In the genomic region with DNA sequence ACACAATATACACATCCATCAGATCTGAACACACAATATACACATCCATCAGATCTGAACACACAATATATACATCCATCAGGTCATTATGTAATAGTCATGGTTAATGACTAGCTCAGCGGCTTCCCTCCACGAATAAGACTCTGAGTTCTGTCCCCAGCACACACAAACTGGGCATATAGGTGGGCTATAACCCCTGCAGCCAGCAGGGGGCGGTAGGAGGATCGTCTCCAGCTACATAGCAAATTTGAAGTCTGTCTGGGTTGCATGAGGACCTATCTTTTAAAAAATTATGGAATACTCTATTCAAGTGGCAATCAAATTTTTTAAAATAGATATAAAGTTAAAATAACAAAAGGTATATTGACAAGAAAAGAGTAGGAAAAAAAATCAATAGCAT, we compare ENCODE assay signal across 9 mouse cellular contexts.
A peak's percentile ranks its signal among the peaks of the same experiment; 100 is the strongest.
DNase-seq lines count a peak whose midpoint lies in the region; ATAC-seq and TF ChIP-seq lines count a peak whose summit lies in the region.
"Had no signal": no experiment of that assay in that cellular context is flagged by ENCODE, and none has a peak within 500 bp of the region (broad histone marks: within the 10 kb centered on the region; RNA-seq: fewer than 3 reads in every experiment).

No protein-coding gene starts in this region.

- no peak for TF ChIP-seq POLR2A in bone marrow, adult 2 months (IDR thresholded peaks at IDR 0.05; ENCODE audit: borderline replicate concordance, control insufficient read depth, low read depth, low read length)

- no peak overlapping the region for H3K27ac ChIP-seq in liver, embryonic 11.5 days (ENCODE audit: low read depth, low read length)
- no peak overlapping the region for H3K27ac ChIP-seq in bone marrow, adult 2 months (ENCODE audit: control insufficient read depth, insufficient read depth, low read depth, low read length, poor library complexity)
- H3K27ac ChIP-seq: midbrain, embryonic 12.5 days had no signal

- 39% methylated on average over 4 of the region's 4 CpGs for WGBS in liver, embryonic 11.5 days
- 28% methylated on average over 4 of the region's 4 CpGs for WGBS in bone marrow, adult 2 months

- no peak overlapping the region for H3K4me3 ChIP-seq in liver, embryonic 11.5 days (ENCODE audit: low read depth, low read length)
- H3K4me3 ChIP-seq in bone marrow, adult 2 months (replicated peaks; ENCODE audit: control insufficient read depth, low read depth, low read length): no peak overlapping the region
- H3K4me3 ChIP-seq: midbrain, embryonic 12.5 days had no signal

- H3K4me1 ChIP-seq in liver, embryonic 11.5 days (replicated peaks; ENCODE audit: control insufficient read depth, insufficient read depth, low read length): no peaks in the 10 kb centered on the region
- no peaks in the 10 kb centered on the region for H3K4me1 ChIP-seq in bone marrow, adult 2 months (ENCODE audit: control insufficient read depth, insufficient read depth, low read length)
- H3K4me1 ChIP-seq: midbrain, embryonic 12.5 days had no signal

- no peaks in the 10 kb centered on the region for H3K36me3 ChIP-seq in liver, embryonic 11.5 days (ENCODE audit: control insufficient read depth, insufficient read depth, low read length)
- H3K36me3 ChIP-seq: midbrain, embryonic 12.5 days had no signal

- H3K4me2 ChIP-seq in liver, embryonic 11.5 days: no peak overlapping the region
- H3K4me2 ChIP-seq: midbrain, embryonic 12.5 days had no signal

- peak; percentile 17 to 24 for DNase-seq in cerebellum, postnatal 25 days
- no peak for DNase-seq in cerebellum, adult 11-12 months
- peak; percentile 23 for DNase-seq in liver
- no peak for DNase-seq in liver, embryonic 11.5 days (ENCODE audit: low spot score)
- peak; percentile 41 for DNase-seq in lung, postnatal 14 days
- no peak for DNase-seq in urinary bladder, postnatal 25 days (ENCODE audit: low spot score)

- no peak for ATAC-seq in liver, embryonic 11.5 days (replicated peaks; ENCODE audit: low FRiP score)
- no peak for ATAC-seq in monocyte, adult 5-6 weeks (replicated peaks; ENCODE audit: insufficient number of reproducible peaks, low FRiP score, low TSS enrichment, poor library complexity, severe bottlenecking)

- TF ChIP-seq CTCF in bone marrow, adult 2 months (IDR thresholded peaks at IDR 0.05; ENCODE audit: control insufficient read depth, insufficient read depth, low read length): peak; percentile 59

- no peaks in the 10 kb centered on the region for H3K27me3 ChIP-seq in liver, embryonic 11.5 days (replicated peaks; ENCODE audit: control insufficient read depth, insufficient read depth, low read length)
- H3K27me3 ChIP-seq: midbrain, embryonic 12.5 days had no signal

- H3K9ac ChIP-seq in liver, embryonic 11.5 days (ENCODE audit: low read depth, low read length): no peak overlapping the region
- H3K9ac ChIP-seq: midbrain, embryonic 12.5 days had no signal

- no peaks in the 10 kb centered on the region for H3K9me3 ChIP-seq in liver, embryonic 11.5 days (ENCODE audit: control insufficient read depth, low read length)
- H3K9me3 ChIP-seq: midbrain, embryonic 12.5 days had no signal

Comparison
In these comparisons a context has a peak if more than half of its experiments do, and no peak if none do; other contexts are left out.
1. DNase-seq: peak in cerebellum, postnatal 25 days (2 of 2), liver (single experiment) and lung, postnatal 14 days (single experiment); none in cerebellum, adult 11-12 months (single experiment), liver, embryonic 11.5 days (single experiment) and urinary bladder, postnatal 25 days (single experiment).